Mouse (Mus musculus): ENCODE measurements around the gene Epsti1.

DNA sequence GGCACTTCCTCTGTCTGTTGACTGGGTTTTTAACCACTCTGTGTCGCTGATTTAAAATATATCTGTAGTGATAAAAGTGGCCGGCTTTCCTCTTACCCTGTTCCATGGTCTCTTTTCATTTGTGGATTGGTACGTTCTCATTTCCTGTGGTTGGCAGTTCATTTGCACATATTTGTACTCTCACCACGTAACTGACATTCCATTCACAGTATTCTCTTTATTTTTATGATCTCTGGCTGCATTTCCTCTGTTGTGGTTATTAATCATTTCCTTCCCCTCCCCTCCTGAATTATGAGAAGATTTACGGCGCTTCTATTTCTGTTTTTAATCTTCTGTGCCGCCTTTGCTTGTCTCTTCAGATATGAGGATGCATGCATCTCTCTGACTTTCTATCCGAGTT is 71.7 kb downstream of the Epsti1 start:
- TF ChIP-seq POLR2A (IDR thresholded peaks at IDR 0.05; ENCODE audit: low read depth, low read length) = no peak
- no peak for TF ChIP-seq CTCF (IDR thresholded peaks at IDR 0.05; ENCODE audit: extremely low read depth, insufficient read depth, insufficient read length, insufficient replicate concordance)
